ENCODE assay signal across 10 mouse cellular contexts in the genomic region with DNA sequence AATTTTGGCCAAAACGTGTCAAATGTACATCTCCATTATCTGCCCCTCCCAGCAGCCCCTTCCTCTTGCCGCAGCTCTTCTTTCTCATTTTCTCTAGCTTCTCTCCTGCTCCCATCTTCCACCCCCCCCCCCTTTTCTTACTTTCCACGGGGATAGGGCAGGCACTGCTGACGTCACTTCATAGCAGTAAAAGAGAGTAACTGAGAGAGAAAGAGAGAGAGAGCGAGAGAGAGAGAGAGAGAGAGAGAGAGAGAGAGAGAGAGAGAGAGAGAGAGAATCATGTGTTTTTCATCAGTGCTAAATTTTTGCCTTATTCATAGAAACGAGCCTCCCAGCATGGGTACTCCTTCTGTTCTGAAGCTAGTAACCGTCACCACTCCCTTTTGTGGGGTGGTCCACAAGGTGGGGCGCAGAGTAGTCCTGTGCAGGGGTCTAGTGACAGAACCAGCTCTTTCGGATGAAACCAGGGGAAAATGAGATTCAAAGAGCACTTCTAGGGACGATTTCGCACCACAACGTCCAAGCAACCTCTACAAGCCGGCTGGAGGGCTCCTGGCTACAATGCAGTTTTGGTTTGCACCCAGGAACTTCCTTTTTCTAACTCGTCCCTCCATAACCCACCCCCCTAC. TPM values are rescaled to one million over a fixed set of nuclear protein-coding genes. Genes with fewer than 3 reads are reported as not detected.
DNase-seq lines count a peak whose midpoint lies in the region; ATAC-seq and TF ChIP-seq lines count a peak whose summit lies in the region.
"Had no signal": no experiment of that assay in that cellular context is flagged by ENCODE, and none has a peak within 500 bp of the region (broad histone marks: within the 10 kb centered on the region; RNA-seq: fewer than 3 reads in every experiment).

No protein-coding gene starts in this region.

- H3K4me3 ChIP-seq in heart, embryonic 16.5 days (ENCODE audit: low read length) = peak overlapping the region; percentile 32
- peak overlapping the region; percentile 33 for H3K4me3 ChIP-seq in forebrain, embryonic 14.5 days (ENCODE audit: low read depth, low read length)
- H3K4me3 ChIP-seq in midbrain, embryonic 14.5 days (replicated peaks; ENCODE audit: low read depth, low read length) = peak overlapping the region; percentile 35

- ATAC-seq in heart, embryonic 16.5 days (replicated peaks; ENCODE audit: extremely low read depth, insufficient read depth, low FRiP score) = no peak
- ATAC-seq in forebrain, embryonic 14.5 days = peak; percentile 61
- ATAC-seq in midbrain, embryonic 14.5 days (ENCODE audit: low FRiP score, low TSS enrichment) = peak; percentile 46

- DNase-seq in heart, adult 8-10 months (ENCODE audit: low spot score) = no peak
- peak; percentile 94 for DNase-seq in brain, embryonic 14.5 days (ENCODE audit: low read depth)
- peak; percentile 89 for DNase-seq in forebrain, embryonic 14.5 days (ENCODE audit: low spot score)
- peak; percentile 73 for DNase-seq in midbrain, embryonic 14.5 days
- no peak for DNase-seq in left cerebral cortex, adult 11 months (ENCODE audit: low spot score)
- DNase-seq in kidney, postnatal 36 days = no peak
- DNase-seq in MN1 (ENCODE audit: low spot score) = no peak
- DNase-seq: heart, postnatal 10 days; spleen, adult 18-20 months had no signal

- no peak overlapping the region for H3K27ac ChIP-seq in heart, embryonic 16.5 days (ENCODE audit: low read length)
- peak overlapping the region; percentile 96 for H3K27ac ChIP-seq in forebrain, embryonic 14.5 days (ENCODE audit: low read depth, low read length)
- peak overlapping the region; percentile 86 for H3K27ac ChIP-seq in midbrain, embryonic 14.5 days (replicated peaks; ENCODE audit: low read depth, low read length)

- H3K4me2 ChIP-seq in heart, embryonic 16.5 days (ENCODE audit: low read depth, low read length) = peak overlapping the region; percentile 23
- peak overlapping the region; percentile 55 for H3K4me2 ChIP-seq in forebrain, embryonic 14.5 days (ENCODE audit: low read length)
- peak overlapping the region; percentile 62 for H3K4me2 ChIP-seq in midbrain, embryonic 14.5 days (ENCODE audit: low read length)

- peaks cover 75% of the 10 kb centered on the region for H3K27me3 ChIP-seq in heart, embryonic 16.5 days (ENCODE audit: control insufficient read depth, insufficient read depth, low read length)
- peaks cover 16% of the 10 kb centered on the region for H3K27me3 ChIP-seq in forebrain, embryonic 14.5 days (replicated peaks; ENCODE audit: control insufficient read depth, insufficient read depth, low read length)
- H3K27me3 ChIP-seq in midbrain, embryonic 14.5 days (ENCODE audit: control insufficient read depth, insufficient read depth, low read length) = peaks cover 51% of the 10 kb centered on the region

- H3K36me3 ChIP-seq in heart, embryonic 16.5 days (ENCODE audit: control insufficient read depth, insufficient read depth) = no peaks in the 10 kb centered on the region
- H3K36me3 ChIP-seq in forebrain, embryonic 14.5 days (ENCODE audit: control insufficient read depth, insufficient read depth, low read length) = no peaks in the 10 kb centered on the region
- H3K36me3 ChIP-seq in midbrain, embryonic 14.5 days (ENCODE audit: control insufficient read depth, insufficient read depth, low read length) = no peaks in the 10 kb centered on the region

- no peaks in the 10 kb centered on the region for H3K9me3 ChIP-seq in heart, embryonic 16.5 days (replicated peaks; ENCODE audit: control insufficient read depth, low read length)
- H3K9me3 ChIP-seq in forebrain, embryonic 14.5 days (replicated peaks; ENCODE audit: control insufficient read depth, low read length) = no peaks in the 10 kb centered on the region
- no peaks in the 10 kb centered on the region for H3K9me3 ChIP-seq in midbrain, embryonic 14.5 days (ENCODE audit: control insufficient read depth, low read length)

- no peak for TF ChIP-seq CTCF in brain, embryonic 14.5 days (IDR thresholded peaks at IDR 0.05; ENCODE audit: borderline replicate concordance, extremely low read depth, insufficient read depth, insufficient read length)

- WGBS in heart, embryonic 16.5 days = 6% methylated on average over 14 of the region's 14 CpGs
- 2% methylated on average over 13 of the region's 14 CpGs for WGBS in forebrain, embryonic 14.5 days
- 2% methylated on average over 13 of the region's 14 CpGs for WGBS in midbrain, embryonic 14.5 days

- TF ChIP-seq POLR2A in brain, embryonic 14.5 days (IDR thresholded peaks at IDR 0.05; ENCODE audit: borderline replicate concordance, extremely low read depth, insufficient read depth, insufficient read length, poor library complexity, severe bottlenecking) = no peak

- H3K4me1 ChIP-seq in heart, embryonic 16.5 days (ENCODE audit: control insufficient read depth, insufficient read depth, low read length) = peaks cover 5% of the 10 kb centered on the region; the same call in 1 of the 2 replicates
- H3K4me1 ChIP-seq in forebrain, embryonic 14.5 days (ENCODE audit: control insufficient read depth, insufficient read depth, low read length) = peaks cover 14% of the 10 kb centered on the region
- peaks cover 19% of the 10 kb centered on the region for H3K4me1 ChIP-seq in midbrain, embryonic 14.5 days (ENCODE audit: control insufficient read depth, insufficient read depth, low read length)

- H3K9ac ChIP-seq in heart, embryonic 16.5 days (ENCODE audit: low read length) = no peak overlapping the region
- peak overlapping the region; percentile 64 for H3K9ac ChIP-seq in forebrain, embryonic 14.5 days (ENCODE audit: low read length)
- H3K9ac ChIP-seq in midbrain, embryonic 14.5 days (replicated peaks; ENCODE audit: low read length) = peak overlapping the region; percentile 44

RNA-seq across cellular contexts. Expression of gene Nr2f1, which starts 17.5 kb away (rescaled TPM):
- polyA plus RNA-seq in heart, embryonic 16.5 days (2015; fragmentation: Nextera tagmentation; extraction: Ambion mirVana) = 2.3 and 2.8 TPM in 2 replicates
- 1 to 10 TPM; 1.5 to 4.4 (median 4.0) TPM for total RNA-seq in heart, adult 8-10 months (2022)
- 465 and 624 TPM in 2 replicates for polyA plus RNA-seq in brain, embryonic 14.5 days (2012; rRNA removed)
- polyA plus RNA-seq in forebrain, embryonic 14.5 days (2014; fragmentation: Nextera tagmentation; extraction: Ambion mirVana) = 75.7 and 82.0 TPM in 2 replicates
- 67.5 and 72.4 TPM in 2 replicates for polyA plus RNA-seq in midbrain, embryonic 14.5 days (2014; fragmentation: Nextera tagmentation; extraction: Ambion mirVana)

Comparison
In these comparisons a context has a peak if more than half of its experiments do, and no peak if none do; other contexts are left out.
1. DNase-seq: peak in brain, embryonic 14.5 days (single experiment), forebrain, embryonic 14.5 days (single experiment) and midbrain, embryonic 14.5 days (single experiment); none in heart, adult 8-10 months (single experiment), left cerebral cortex, adult 11 months (single experiment), kidney, postnatal 36 days (0 of 2) and MN1 (single experiment).
2. RNA of gene Nr2f1, which starts 17.5 kb away (polyA plus RNA-seq): 465 to 624 TPM in brain, embryonic 14.5 days, 75.7 to 82.0 TPM in forebrain, embryonic 14.5 days and 67.5 to 72.4 TPM in midbrain, embryonic 14.5 days; 2.3 to 2.8 TPM in heart, embryonic 16.5 days; every median in the first group is over 10 times any median in the second.
3. Peak in every context shown above with its lines, with median percentiles within 50 percentile points of each other: H3K4me2 ChIP-seq and H3K4me3 ChIP-seq.